Mouse (Mus musculus) forebrain, embryonic 14.5 days (tissue): Measurements from ENCODE around the gene Gstm1. TPM values are rescaled to one million over a fixed set of nuclear protein-coding genes. Genes with fewer than 3 reads are reported as not detected.

Source experiments
- ATAC-seq: fragments of 200-750 bp; cut with Nextera tagmentation; 2 replicates; pipeline ENCODE4 v1.8.0; 2017; ENCODE audit warnings: mild to moderate bottlenecking, moderate library complexity
- DNase-seq: peaks from one replicate; pipeline ENCODE4 v3.0.0-alpha.2; 2015; ENCODE audit warnings: low spot score
- H3K27ac ChIP-seq: fragments of 300-500 bp; sonication (generic); 2 replicates; pipeline ENCODE4 v1.5.1; 2014; ENCODE audit warnings: low read depth, mild to moderate bottlenecking, control low read depth, low read length, moderate library complexity
- H3K27me3 ChIP-seq: fragments of 300-500 bp; sonication (generic); replicated peaks from 2 replicates; pipeline ENCODE4 v1.6.1; 2014; ENCODE audit warnings: low read length, control low read depth, mixed read lengths; ENCODE audit not compliant: control insufficient read depth, insufficient read depth
- H3K36me3 ChIP-seq: fragments of 300-500 bp; sonication (generic); 2 replicates; pipeline ENCODE4 v1.6.1; 2014; ENCODE audit warnings: low read length, control low read depth; ENCODE audit not compliant: control insufficient read depth, insufficient read depth
- H3K4me1 ChIP-seq: fragments of 300-500 bp; sonication (generic); 2 replicates; pipeline ENCODE4 v1.6.1; 2014; ENCODE audit warnings: antibody characterized with exemption, low read length, control low read depth; ENCODE audit not compliant: control insufficient read depth, insufficient read depth
- H3K4me2 ChIP-seq: fragments of 300-500 bp; sonication (generic); 2 replicates; pipeline ENCODE4 v1.6.1; 2014; ENCODE audit warnings: mild to moderate bottlenecking, control low read depth, low read length
- H3K4me3 ChIP-seq: fragments of 300-500 bp; sonication (generic); 2 replicates; pipeline ENCODE4 v1.5.1; 2014; ENCODE audit warnings: low read depth, low read length, control low read depth
- H3K9ac ChIP-seq: fragments of 300-500 bp; sonication (generic); 2 replicates; pipeline ENCODE4 v1.6.1; 2014; ENCODE audit warnings: mild to moderate bottlenecking, low read length, control low read depth, moderate library complexity
- H3K9me3 ChIP-seq: fragments of 300-500 bp; sonication (generic); replicated peaks from 2 replicates; pipeline ENCODE4 v1.6.1; 2016; ENCODE audit warnings: low read length, control low read depth, mixed read lengths; ENCODE audit not compliant: control insufficient read depth
- WGBS: fragments of 180-500 bp; shearing (Covaris S2); extraction: QIAGEN DNeasy Blood & Tissue Kit; methylation state at CpG from one replicate; pipeline ENCODE4 v1.1.7; 2014; 5-methylcytosine and 5-hydroxymethylcytosine counted together
- polyA plus RNA-seq: library from polyadenylated mRNA; unstranded; fragments of >200 nt; fragmentation: Nextera tagmentation; extraction: Ambion mirVana; gene quantifications from 2 replicates; pipeline ENCODE4 v1.2.1, GENCODE M21; 2014

The Gstm1 gene
- polyA plus RNA-seq, 1 experiment from 2014 or later = 50.5 TPM

- no peak for DNase-seq
- H3K27ac ChIP-seq = no peak overlapping the region
- no peak overlapping the region for H3K9ac ChIP-seq
- H3K36me3 ChIP-seq = no peaks in the 10 kb centered on the region
- 94% methylated on average over 5 of the region's 5 CpGs for WGBS
- no peak for ATAC-seq
- peaks cover 6% of the 10 kb centered on the region; the same call in 1 of the 2 replicates for H3K4me1 ChIP-seq
- no peak overlapping the region for H3K4me2 ChIP-seq
- H3K9me3 ChIP-seq = no peaks in the 10 kb centered on the region
- H3K27me3 ChIP-seq = no peaks in the 10 kb centered on the region
- no peak overlapping the region for H3K4me3 ChIP-seq
Observed at GRCm38 (mm10) chr3:107966631-107967030, 51.1 kb downstream of the Gstm1 start.

GRCm38 (mm10) chr3:107965592-107965991 is 52.2 kb downstream of the Gstm1 start:
- no peak overlapping the region for H3K27ac ChIP-seq
- H3K9me3 ChIP-seq = no peaks in the 10 kb centered on the region
- no peaks in the 10 kb centered on the region for H3K36me3 ChIP-seq
- no peak overlapping the region for H3K4me2 ChIP-seq
- DNase-seq (no peak), ATAC-seq (no peak)
- 75% methylated on average over 1 of the region's 1 CpGs for WGBS
- H3K4me1 ChIP-seq = peaks cover 6% of the 10 kb centered on the region; the same call in 1 of the 2 replicates
- no peaks in the 10 kb centered on the region for H3K27me3 ChIP-seq
- H3K4me3 ChIP-seq = no peak overlapping the region
- no peak overlapping the region for H3K9ac ChIP-seq

GRCm38 (mm10) chr3:107964656-107965308 is 53.0 kb downstream of the Gstm1 start:
- Histone ChIP-seq H3K9ac (no peak overlapping the region), H3K9me3 (no peaks in the 10 kb centered on the region), H3K27me3 (no peaks in the 10 kb centered on the region), H3K27ac (no peak overlapping the region), H3K4me3 (no peak overlapping the region), H3K4me1 (peaks cover 6% of the 10 kb centered on the region; the same call in 1 of the 2 replicates), H3K4me2 (no peak overlapping the region), H3K36me3 (no peaks in the 10 kb centered on the region)
- DNase-seq (no peak), ATAC-seq (no peak)
- WGBS = 61% methylated on average over 5 of the region's 5 CpGs

DNA sequence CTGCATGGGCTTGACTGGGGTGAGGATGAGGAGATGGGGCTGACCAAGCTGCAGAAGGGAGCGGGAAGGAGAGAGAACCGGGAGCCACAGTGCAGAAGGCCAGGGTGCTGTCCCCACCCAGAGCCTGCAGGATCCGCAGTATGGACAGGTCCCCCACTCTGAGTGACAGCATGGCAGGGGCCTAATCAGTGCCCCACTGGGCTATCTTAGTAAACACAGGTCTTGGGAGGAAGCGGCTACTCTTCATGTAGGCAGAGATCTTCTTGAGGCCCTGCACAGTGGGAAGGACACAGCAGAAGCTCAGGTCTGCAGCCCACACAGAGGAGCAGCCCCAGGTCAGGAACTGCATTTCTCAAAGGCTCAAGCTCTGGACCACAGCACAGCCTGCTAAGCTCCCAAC is 53.7 kb downstream of the Gstm1 start:
- WGBS = 77% methylated on average over 4 of the region's 4 CpGs
- H3K27ac ChIP-seq = no peak overlapping the region
- H3K4me2 ChIP-seq = no peak overlapping the region
- ATAC-seq (no peak), DNase-seq (no peak)
- H3K9ac ChIP-seq = no peak overlapping the region
- H3K4me1 ChIP-seq = peaks cover 6% of the 10 kb centered on the region; the same call in 1 of the 2 replicates
- H3K4me3 ChIP-seq = no peak overlapping the region
- no peaks in the 10 kb centered on the region for H3K36me3 ChIP-seq
- no peaks in the 10 kb centered on the region for H3K9me3 ChIP-seq
- H3K27me3 ChIP-seq = no peaks in the 10 kb centered on the region

Other genes with a start within 250 kb of the Gstm1 start
- not detected in 2 replicates for gene Eps8l3, start 140.7 kb downstream of the Gstm1 start, polyA plus RNA-seq
- gene Gstm5, start 122.2 kb downstream of the Gstm1 start, polyA plus RNA-seq = 195 and 244 TPM in 2 replicates
- 92.7 and 102 TPM in 2 replicates for gene Gstm7, start 86.2 kb downstream of the Gstm1 start, polyA plus RNA-seq
- 13.1 and 13.3 TPM in 2 replicates for gene Gstm6, start 74.2 kb downstream of the Gstm1 start, polyA plus RNA-seq
- gene Gstm3, start 48.7 kb downstream of the Gstm1 start, polyA plus RNA-seq = not detected in 2 replicates
- gene Gstm2, start 31.5 kb downstream of the Gstm1 start, polyA plus RNA-seq = 5.5 and 6.0 TPM in 2 replicates
- 15.3 and 17.6 TPM in 2 replicates for gene Gstm4, start 26.9 kb upstream of the Gstm1 start, polyA plus RNA-seq
- gene Ampd2, start 68.7 kb upstream of the Gstm1 start, polyA plus RNA-seq = 27.1 and 39.0 TPM in 2 replicates
- gene Gnat2, start 74.8 kb upstream of the Gstm1 start, polyA plus RNA-seq = 0.28 and 0.36 TPM in 2 replicates
- 157 and 172 TPM in 2 replicates for gene Gnai3, start 128.2 kb upstream of the Gstm1 start, polyA plus RNA-seq
- gene Gpr61, start 136.9 kb upstream of the Gstm1 start, polyA plus RNA-seq = 1.0 and 1.5 TPM in 2 replicates
- gene Amigo1, start 168.4 kb upstream of the Gstm1 start, polyA plus RNA-seq = 4.8 and 6.5 TPM in 2 replicates
- 2.4 and 2.9 TPM in 2 replicates for gene Cyb561d1, start 183.2 kb upstream of the Gstm1 start, polyA plus RNA-seq
- gene Atxn7l2, start 193.0 kb upstream of the Gstm1 start, polyA plus RNA-seq = 24.1 and 30.1 TPM in 2 replicates
- 1.5 and 1.8 TPM in 2 replicates for gene Sypl2, start 208.7 kb upstream of the Gstm1 start, polyA plus RNA-seq
- gene Psma5, start 239.0 kb upstream of the Gstm1 start, polyA plus RNA-seq = 295 and 324 TPM in 2 replicates